Mouse (Mus musculus) bone marrow macrophage, adult 2 months (primary cell): Measurements from ENCODE around the gene Pip5k1b.

Source experiments
- CTCF ChIP-seq: IDR thresholded peaks from 2 replicates; pipeline ENCODE4 v1.5.1; 2012; ENCODE audit warnings: low read depth, mild to moderate bottlenecking, low read length, moderate library complexity
- POLR2A ChIP-seq: IDR thresholded peaks from 2 replicates; pipeline ENCODE4 v1.6.1; 2012; ENCODE audit warnings: mild to moderate bottlenecking, low read depth, low read length, borderline replicate concordance

DNA sequence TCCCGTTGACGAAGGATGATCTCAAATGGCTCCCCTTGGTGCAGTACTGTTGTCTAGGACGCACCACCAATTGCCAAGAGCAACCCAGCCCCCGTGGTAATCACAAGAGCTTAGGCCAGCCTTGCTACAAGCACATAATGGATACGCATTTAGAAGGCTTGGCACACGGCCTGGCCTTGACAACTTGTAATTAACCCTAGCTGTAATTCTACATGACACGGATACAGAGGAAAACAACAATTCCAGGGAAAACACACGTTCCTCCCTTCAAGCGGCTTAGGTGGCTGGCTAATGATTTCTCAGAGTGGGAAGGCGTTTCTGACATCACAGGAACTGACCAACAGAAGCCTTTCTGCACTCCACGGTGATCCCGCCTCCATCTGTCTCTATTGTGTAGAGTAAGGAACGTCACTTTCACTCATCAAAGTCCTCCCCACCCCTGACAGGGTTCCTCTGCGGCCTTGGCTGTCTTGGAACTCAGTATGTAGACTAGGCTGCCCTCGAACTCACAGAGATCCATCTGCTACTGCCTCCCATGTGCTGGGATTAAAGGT, 238.6 kb downstream of the Pip5k1b start:
- TF ChIP-seq POLR2A, result no peak
- no peak for TF ChIP-seq CTCF
